Mouse (Mus musculus): Measurements from ENCODE around the gene Cxcl12. TPM values are rescaled to one million over a fixed set of nuclear protein-coding genes. Genes with fewer than 3 reads are reported as not detected.

The Cxcl12 gene
- polyA plus RNA-seq, 1 experiment, result 389 TPM

GRCm38 (mm10) chr6:117173876-117174275 is 5.5 kb downstream of the Cxcl12 start:
- peak in 1 of 2 experiments; percentile 21 for DNase-seq (ENCODE audit: low read depth in 1 of 2, low spot score in 2 of 2)
- no peak for TF ChIP-seq POLR2A (IDR thresholded peaks at IDR 0.05; ENCODE audit: low read depth, low read length)
- peak; percentile 51; the same call in 1 of the 2 replicates for TF ChIP-seq CTCF (IDR thresholded peaks at IDR 0.05; ENCODE audit: extremely low read depth, insufficient read depth, insufficient read length, insufficient replicate concordance)
- Histone ChIP-seq H3K4me1 (ENCODE audit: control insufficient read depth, insufficient read depth, insufficient read length) (no peaks in the 10 kb centered on the region), H3K4me3 (ENCODE audit: extremely low read depth, insufficient read depth, insufficient read length) (no peak overlapping the region), H3K36me3 (ENCODE audit: control insufficient read depth, insufficient read depth, low read length) (no peaks in the 10 kb centered on the region), H3K27me3 (ENCODE audit: control insufficient read depth, insufficient read depth, low read length) (peaks cover 4% of the 10 kb centered on the region; the same call in 1 of the 2 replicates), H3K27ac (ENCODE audit: insufficient read depth, low read length) (no peak overlapping the region)
- 14% methylated on average over 11 of the region's 11 CpGs for WGBS

DNA sequence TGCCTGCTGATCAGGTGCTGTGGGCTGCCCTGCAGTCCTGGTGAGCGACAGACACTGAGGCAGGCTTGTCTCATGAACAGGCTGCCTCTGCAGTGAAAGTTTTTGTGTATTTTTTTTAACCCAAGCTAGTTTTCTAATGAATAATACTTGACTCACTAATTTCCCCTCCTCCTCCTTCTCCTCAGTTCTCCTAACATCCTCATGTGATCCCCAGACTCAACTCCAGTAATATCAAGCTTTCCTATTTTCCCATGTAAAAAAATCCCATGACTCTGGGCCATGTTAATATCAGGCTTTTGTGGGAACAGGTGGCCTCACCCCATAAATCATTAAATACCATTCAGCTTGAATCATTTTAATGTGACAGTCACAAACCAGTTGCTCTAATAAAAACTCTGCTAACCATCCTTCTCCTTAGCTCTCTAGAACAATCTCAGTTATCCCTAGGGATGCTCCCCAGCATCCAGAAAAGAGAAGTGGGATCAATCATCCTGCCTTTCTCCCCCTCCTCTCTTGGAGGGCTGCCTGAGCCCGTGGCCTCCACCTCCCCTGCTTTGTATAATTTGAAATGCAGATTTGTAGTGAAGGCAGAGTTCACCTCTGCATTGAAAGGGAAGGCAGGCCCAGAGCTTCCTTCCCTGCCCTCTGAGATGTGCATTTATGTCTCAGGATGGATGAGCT is 6.9 kb downstream of the Cxcl12 start:
- H3K4me3 ChIP-seq (ENCODE audit: extremely low read depth, insufficient read depth, insufficient read length), result no peak overlapping the region
- no peaks in the 10 kb centered on the region for H3K4me1 ChIP-seq (ENCODE audit: control insufficient read depth, insufficient read depth, insufficient read length)
- no peak for DNase-seq (ENCODE audit: low read depth in 1 of 2, low spot score in 2 of 2)
- no peak overlapping the region for H3K27ac ChIP-seq (ENCODE audit: insufficient read depth, low read length)
- TF ChIP-seq POLR2A (IDR thresholded peaks at IDR 0.05; ENCODE audit: low read depth, low read length) (no peak), CTCF (IDR thresholded peaks at IDR 0.05; ENCODE audit: extremely low read depth, insufficient read depth, insufficient read length, insufficient replicate concordance) (no peak)
- 72% methylated on average over 2 of the region's 2 CpGs for WGBS
- H3K36me3 ChIP-seq (ENCODE audit: control insufficient read depth, insufficient read depth, low read length), result no peaks in the 10 kb centered on the region
- H3K27me3 ChIP-seq (ENCODE audit: control insufficient read depth, insufficient read depth, low read length), result 0 out of 2 replicates have a peak, but pooled peaks cover under 1% of the 10 kb centered on the region

- TF ChIP-seq POLR2A (IDR thresholded peaks at IDR 0.05; ENCODE audit: low read depth, low read length) (no peak), CTCF (IDR thresholded peaks at IDR 0.05; ENCODE audit: extremely low read depth, insufficient read depth, insufficient read length, insufficient replicate concordance) (no peak)
- Histone ChIP-seq H3K27ac (ENCODE audit: insufficient read depth, low read length) (no peak overlapping the region), H3K4me1 (ENCODE audit: control insufficient read depth, insufficient read depth, insufficient read length) (no peaks in the 10 kb centered on the region), H3K27me3 (ENCODE audit: control insufficient read depth, insufficient read depth, low read length) (no peaks in the 10 kb centered on the region), H3K4me3 (ENCODE audit: extremely low read depth, insufficient read depth, insufficient read length) (no peak overlapping the region), H3K36me3 (ENCODE audit: control insufficient read depth, insufficient read depth, low read length) (no peaks in the 10 kb centered on the region)
- WGBS, result 48% methylated on average over 5 of the region's 5 CpGs
- no peak for DNase-seq (ENCODE audit: low read depth in 1 of 2, low spot score in 2 of 2)
Observed at GRCm38 (mm10) chr6:117176406-117176805, 8.1 kb downstream of the Cxcl12 start.

DNA sequence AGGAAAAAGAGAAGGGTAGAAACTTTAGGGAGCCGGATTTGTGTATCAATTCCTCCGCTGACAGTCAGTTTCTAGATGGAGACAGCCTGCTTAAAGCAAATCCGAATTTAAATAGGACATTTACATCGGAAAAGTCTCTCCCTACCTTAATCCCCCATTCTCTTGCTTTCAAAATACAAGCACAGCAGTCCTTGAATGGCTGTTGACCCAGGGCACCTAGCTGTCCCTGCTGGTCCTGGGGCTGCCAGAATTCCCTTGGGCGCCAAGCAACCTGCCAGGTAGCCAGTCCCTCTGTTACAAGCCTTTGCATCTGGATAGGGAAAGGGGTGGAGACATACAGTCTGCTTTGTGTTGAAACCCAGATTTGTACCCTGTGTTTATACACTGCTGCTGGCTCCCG is 12.0 kb downstream of the Cxcl12 start:
- no peak overlapping the region for H3K4me3 ChIP-seq (ENCODE audit: extremely low read depth, insufficient read depth, insufficient read length)

DNA sequence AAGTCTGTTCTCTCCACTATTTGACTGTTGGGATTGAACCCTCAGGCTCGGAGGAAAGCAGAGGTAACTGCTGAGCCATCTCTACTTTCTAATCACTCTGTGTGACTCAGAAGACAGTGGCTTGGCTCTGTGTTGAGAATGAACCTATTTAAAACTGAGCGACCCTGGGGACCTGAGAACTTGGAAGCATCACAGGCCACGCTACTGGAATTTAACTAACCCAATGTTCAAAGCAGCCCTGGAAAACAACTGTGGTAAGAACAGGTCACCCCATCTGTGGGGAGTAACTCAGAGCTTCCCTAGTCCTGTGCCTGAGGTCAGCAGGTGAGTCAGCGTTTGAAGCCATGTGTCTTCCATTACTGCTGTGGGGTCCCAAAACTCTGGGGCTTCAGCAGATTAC is 17.0 kb downstream of the Cxcl12 start:
- no peaks in the 10 kb centered on the region for H3K4me1 ChIP-seq (ENCODE audit: control insufficient read depth, insufficient read depth, insufficient read length)
- no peak for DNase-seq (ENCODE audit: low read depth in 1 of 2, low spot score in 2 of 2)
- no peak overlapping the region for H3K27ac ChIP-seq (ENCODE audit: insufficient read depth, low read length)
- H3K36me3 ChIP-seq (ENCODE audit: control insufficient read depth, insufficient read depth, low read length), result no peaks in the 10 kb centered on the region
- H3K27me3 ChIP-seq (ENCODE audit: control insufficient read depth, insufficient read depth, low read length), result no peaks in the 10 kb centered on the region
- TF ChIP-seq POLR2A (IDR thresholded peaks at IDR 0.05; ENCODE audit: low read depth, low read length) (no peak), CTCF (IDR thresholded peaks at IDR 0.05; ENCODE audit: extremely low read depth, insufficient read depth, insufficient read length, insufficient replicate concordance) (no peak)
- H3K4me3 ChIP-seq (ENCODE audit: extremely low read depth, insufficient read depth, insufficient read length), result no peak overlapping the region
- 76% methylated on average over 4 of the region's 4 CpGs for WGBS

More for the DNA sequence above, 12.0 kb downstream of the Cxcl12 start:
- TF ChIP-seq POLR2A (IDR thresholded peaks at IDR 0.05; ENCODE audit: low read depth, low read length), result no peak
- no peak for TF ChIP-seq CTCF (IDR thresholded peaks at IDR 0.05; ENCODE audit: extremely low read depth, insufficient read depth, insufficient read length, insufficient replicate concordance)
- no peak overlapping the region for H3K27ac ChIP-seq (ENCODE audit: insufficient read depth, low read length)
- 70% methylated on average over 6 of the region's 6 CpGs for WGBS
- DNase-seq (ENCODE audit: low read depth in 1 of 2, low spot score in 2 of 2), result no peak
- H3K36me3 ChIP-seq (ENCODE audit: control insufficient read depth, insufficient read depth, low read length), result no peaks in the 10 kb centered on the region
- no peaks in the 10 kb centered on the region for H3K27me3 ChIP-seq (ENCODE audit: control insufficient read depth, insufficient read depth, low read length)
- no peaks in the 10 kb centered on the region for H3K4me1 ChIP-seq (ENCODE audit: control insufficient read depth, insufficient read depth, insufficient read length)

DNA sequence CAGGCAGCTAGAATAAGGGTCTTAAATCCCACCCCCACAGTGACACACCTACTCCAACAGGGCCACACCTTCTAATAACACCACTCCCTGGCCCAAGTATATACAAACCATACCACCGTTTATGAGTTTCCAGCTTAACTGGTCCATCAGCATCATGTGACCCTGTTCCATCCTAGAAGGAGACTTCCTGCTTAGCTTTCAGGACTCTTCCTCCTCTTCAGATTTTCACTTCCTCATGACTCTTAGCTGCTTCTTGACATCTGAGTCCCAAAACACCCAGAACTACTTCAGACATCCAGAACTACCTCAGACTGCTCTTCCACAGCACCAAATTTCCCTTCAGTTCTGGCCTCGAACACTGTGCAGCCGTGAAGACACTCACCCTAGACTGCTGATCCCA is 22.1 kb downstream of the Cxcl12 start:
- 68% methylated on average over 3 of the region's 3 CpGs for WGBS
- Histone ChIP-seq H3K27ac (ENCODE audit: insufficient read depth, low read length) (no peak overlapping the region), H3K4me1 (ENCODE audit: control insufficient read depth, insufficient read depth, insufficient read length) (no peaks in the 10 kb centered on the region), H3K27me3 (ENCODE audit: control insufficient read depth, insufficient read depth, low read length) (no peaks in the 10 kb centered on the region), H3K4me3 (ENCODE audit: extremely low read depth, insufficient read depth, insufficient read length) (no peak overlapping the region), H3K36me3 (ENCODE audit: control insufficient read depth, insufficient read depth, low read length) (no peaks in the 10 kb centered on the region)
- TF ChIP-seq POLR2A (IDR thresholded peaks at IDR 0.05; ENCODE audit: low read depth, low read length), result no peak
- TF ChIP-seq CTCF (IDR thresholded peaks at IDR 0.05; ENCODE audit: extremely low read depth, insufficient read depth, insufficient read length, insufficient replicate concordance), result no peak
- no peak for DNase-seq (ENCODE audit: low read depth in 1 of 2, low spot score in 2 of 2)

DNA sequence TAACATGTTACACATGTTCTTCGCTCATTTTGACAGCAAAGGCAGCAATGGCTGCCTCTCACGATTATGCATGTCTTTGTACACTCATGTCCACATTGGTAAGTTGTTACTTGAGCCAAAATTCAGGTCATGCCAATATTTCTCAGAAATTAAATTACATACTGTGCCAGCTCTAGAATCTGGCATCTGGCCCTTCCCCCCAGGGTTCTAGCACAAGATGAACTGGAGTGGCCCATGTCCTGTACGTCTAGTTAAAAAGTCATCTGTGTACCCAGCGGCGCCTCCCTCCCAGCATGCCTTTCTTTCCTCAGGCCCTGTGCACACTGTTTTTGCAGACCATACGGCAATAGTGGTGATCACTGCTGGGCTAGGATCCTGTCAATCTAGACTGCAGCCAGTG is 23.4 kb downstream of the Cxcl12 start:
- Histone ChIP-seq H3K27me3 (ENCODE audit: control insufficient read depth, insufficient read depth, low read length) (no peaks in the 10 kb centered on the region), H3K4me3 (ENCODE audit: extremely low read depth, insufficient read depth, insufficient read length) (no peak overlapping the region), H3K27ac (ENCODE audit: insufficient read depth, low read length) (no peak overlapping the region), H3K36me3 (ENCODE audit: control insufficient read depth, insufficient read depth, low read length) (no peaks in the 10 kb centered on the region), H3K4me1 (ENCODE audit: control insufficient read depth, insufficient read depth, insufficient read length) (no peaks in the 10 kb centered on the region)
- DNase-seq (ENCODE audit: low read depth in 1 of 2, low spot score in 2 of 2), result no peak
- 89% methylated on average over 6 of the region's 6 CpGs for WGBS
- TF ChIP-seq CTCF (IDR thresholded peaks at IDR 0.05; ENCODE audit: extremely low read depth, insufficient read depth, insufficient read length, insufficient replicate concordance), result no peak
- no peak for TF ChIP-seq POLR2A (IDR thresholded peaks at IDR 0.05; ENCODE audit: low read depth, low read length)
